Mouse (Mus musculus) ES-E14 (cell line): Measurements from ENCODE around the gene Cntnap2. TPM values are rescaled to one million over a fixed set of nuclear protein-coding genes. Genes with fewer than 3 reads are reported as not detected.
"Not testable (repeated sequence)": the region's sequence is repeated elsewhere in the genome, so short reads cannot be mapped to it uniquely, and the experiment has no call there.

Experiments used
- DNase-seq: peaks from one replicate; pipeline ENCODE4 v3.0.0-alpha.2; 2013; ENCODE audit warnings: low read depth, low spot score
- H3K27ac ChIP-seq: 2 replicates; pipeline ENCODE4 v1.5.1; 2012; ENCODE audit warnings: low read depth, mild to moderate bottlenecking, low read length, moderate library complexity, mixed read lengths; ENCODE audit not compliant: poor library complexity, insufficient read depth, severe bottlenecking
- H3K36me3 ChIP-seq: 2 replicates; pipeline ENCODE4 v1.6.1; 2012; ENCODE audit warnings: mild to moderate bottlenecking, low read length, moderate library complexity, mixed read lengths; ENCODE audit not compliant: control insufficient read depth, poor library complexity, insufficient read depth, severe bottlenecking
- H3K4me1 ChIP-seq, 2 experiments: fragments of 150-350 bp in 1 of 2; sonication (generic) in 1 of 2; 2 replicates each; pipeline ENCODE4 v1.6.1; 2012; ENCODE audit warnings: low read length in 2 of 2, mild to moderate bottlenecking in 1 of 2, mixed read lengths in 1 of 2; ENCODE audit not compliant: control insufficient read depth in 2 of 2, insufficient read depth in 2 of 2, poor library complexity in 1 of 2
- H3K4me3 ChIP-seq, 2 experiments: fragments of 150-350 bp in 1 of 2; sonication (generic) in 1 of 2; 2 replicates each; pipeline ENCODE4 v1.5.1; 2012; ENCODE audit warnings: low read length in 2 of 2, low read depth in 1 of 2, mild to moderate bottlenecking in 1 of 2, mixed read lengths in 1 of 2; ENCODE audit not compliant: insufficient read depth in 1 of 2, poor library complexity in 1 of 2, severe bottlenecking in 1 of 2
- H3K9ac ChIP-seq: 2 replicates; pipeline ENCODE4 v1.6.1; 2012; ENCODE audit warnings: low read depth, mild to moderate bottlenecking, low read length, mixed read lengths; ENCODE audit not compliant: poor library complexity, insufficient read depth, severe bottlenecking
- H3K9me3 ChIP-seq: fragments of 150-350 bp; sonication (generic); 2 replicates; pipeline ENCODE4 v1.6.1; 2012; ENCODE audit warnings: low read depth, mild to moderate bottlenecking, low read length; ENCODE audit not compliant: control insufficient read depth, insufficient read depth
- CHD2 ChIP-seq: IDR thresholded peaks from 2 replicates; pipeline ENCODE4 v1.6.1; 2014; ENCODE audit warnings: mild to moderate bottlenecking, low read depth, low read length, inconsistent platforms
- HCFC1 ChIP-seq: IDR thresholded peaks from 2 replicates; pipeline ENCODE4 v1.6.1; 2012; ENCODE audit warnings: low read length, inconsistent platforms, borderline replicate concordance; ENCODE audit not compliant: insufficient read depth
- MAFK ChIP-seq: IDR thresholded peaks from 2 replicates; pipeline ENCODE4 v1.6.1; 2014; ENCODE audit warnings: mild to moderate bottlenecking, low read depth, low read length, inconsistent platforms; ENCODE audit not compliant: insufficient read depth
- ZC3H11A ChIP-seq: IDR thresholded peaks from 2 replicates; pipeline ENCODE4 v1.6.1; 2012; ENCODE audit warnings: low read depth, mild to moderate bottlenecking, inconsistent platforms, low read length, borderline replicate concordance
- ZNF384 ChIP-seq: IDR thresholded peaks from 2 replicates; pipeline ENCODE4 v1.6.1; 2012; ENCODE audit warnings: low read depth, low read length, inconsistent platforms
- in situ Hi-C, 2 experiments: fragments of 600-800 bp; cut with MboI; formaldehyde crosslinking; loops; one replicate each; pipeline ENCODE4 v1.15.1; 2025; ENCODE audit warnings: low sequenced_read_pairs in 2 of 2, inconsistent platforms in 1 of 2; ENCODE audit not compliant: unreplicated experiment in 2 of 2
- total RNA-seq: library from RNA; depleted of rRNA; stranded (reverse); fragments of 300-350 nt; gene quantifications from 2 replicates; pipeline ENCODE4 v1.2.3, GENCODE M21; 2012

Cntnap2 gene
- total RNA-seq, 1 experiment: 7.9 TPM

- H3K9ac ChIP-seq, H3K4me1 ChIP-seq, H3K27ac ChIP-seq, DNase-seq, H3K9me3 ChIP-seq, H3K36me3 ChIP-seq, H3K4me3 ChIP-seq, in situ Hi-C loops: not testable (repeated sequence)
- TF ChIP-seq ZNF384: peak; percentile 75; the same call in 1 of the 2 replicates
These were observed 2115.6 kb downstream of the Cntnap2 start for GRCm38 (mm10) chr6:47174580-47175294.

- H3K27ac ChIP-seq, H3K4me1 ChIP-seq, H3K36me3 ChIP-seq, H3K9ac ChIP-seq, DNase-seq, H3K9me3 ChIP-seq, in situ Hi-C loops, H3K4me3 ChIP-seq: not testable (repeated sequence)
- TF ChIP-seq ZC3H11A: 0 out of 2 replicates have a peak, but pooled peaks have one; percentile 3
These were observed 2116.4 kb downstream of the Cntnap2 start for GRCm38 (mm10) chr6:47175356-47176156.

- not testable (repeated sequence) for H3K36me3 ChIP-seq
These were observed 2117.0 kb downstream of the Cntnap2 start for GRCm38 (mm10) chr6:47176157-47176555.

GRCm38 (mm10) chr6:47181372-47181771, 2122.2 kb downstream of the Cntnap2 start:
- in situ Hi-C loops, H3K4me1 ChIP-seq, H3K4me3 ChIP-seq: not testable (repeated sequence)

More at GRCm38 (mm10) chr6:47176157-47176555, 2117.0 kb downstream of the Cntnap2 start:
- H3K4me3 ChIP-seq, H3K4me1 ChIP-seq, DNase-seq, H3K27ac ChIP-seq, H3K9me3 ChIP-seq, H3K9ac ChIP-seq, in situ Hi-C loops: not testable (repeated sequence)

GRCm38 (mm10) chr6:47182252-47182651, 2123.1 kb downstream of the Cntnap2 start:
- Histone ChIP-seq H3K9me3 (no peaks in the 10 kb centered on the region), H3K4me3 (no peak overlapping the region), H3K4me1 (peaks cover 3 to 4% of the 10 kb centered on the region in 2 experiments; a peak in 2 of 4 replicates), H3K36me3 (peaks cover 6% of the 10 kb centered on the region), H3K27ac (peak overlapping the region; percentile 69; the same call in 1 of the 2 replicates), H3K9ac (peak overlapping the region; percentile 36; the same call in 1 of the 2 replicates)
- in situ Hi-C loops: no loop called here
- no peak for DNase-seq
- TF ChIP-seq CHD2: no peak
- TF ChIP-seq HCFC1: no peak
- no peak for TF ChIP-seq ZNF384
- no peak for TF ChIP-seq ZC3H11A
- no peak for TF ChIP-seq MAFK

More at GRCm38 (mm10) chr6:47181372-47181771, 2122.2 kb downstream of the Cntnap2 start:
- H3K9ac ChIP-seq, DNase-seq, H3K27ac ChIP-seq, H3K9me3 ChIP-seq, H3K36me3 ChIP-seq: not testable (repeated sequence)
